Mouse (Mus musculus) mouse embryonic stem cell (cell line): ENCODE results near the gene Dkk3.
"Not testable (repeated sequence)": the region's sequence is repeated elsewhere in the genome, so short reads cannot be mapped to it uniquely, and the experiment has no call there.

Experiments
- in situ Hi-C, 2 experiments: fragments of 300-500 bp; cut with MboI; formaldehyde crosslinking; loops; 1 replicate in 1 of 2; 3 replicates in 1 of 2; pipeline ENCODE4 v1.14.3; 2019 to 2020; ENCODE audit warnings: low sequenced_read_pairs in 2 of 2, low pct_unique_long_range_greater_than_20kb in 1 of 2, mixed read lengths in 1 of 2; ENCODE audit not compliant: unreplicated experiment in 1 of 2

The Dkk3 gene

DNA sequence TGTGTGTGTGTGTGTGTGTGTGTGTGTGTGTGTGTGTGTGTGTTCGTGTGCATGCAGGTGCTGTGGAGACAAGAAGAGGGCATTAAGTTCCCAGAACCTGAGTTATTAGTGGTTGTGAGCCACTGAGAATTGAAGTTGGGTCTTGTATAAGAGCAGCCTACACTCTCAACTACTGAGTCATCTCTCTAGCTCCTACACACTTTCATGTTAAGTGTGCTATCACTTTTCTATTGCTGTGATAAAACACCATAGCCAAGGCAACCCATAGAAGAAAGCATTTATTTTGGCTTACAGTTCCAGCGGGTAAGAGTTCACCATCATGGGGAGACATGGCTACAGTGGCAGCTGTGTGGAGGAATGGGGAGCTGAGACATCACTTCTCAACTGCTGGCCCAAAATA lies 17.8 kb upstream of the Dkk3 start:
- in situ Hi-C loops = loop anchor here in 1 of 2 experiments (5.0 kb wide), 2 partner anchors 64 to 89 kb away; no protein-coding TSS in a partner anchor

DNA sequence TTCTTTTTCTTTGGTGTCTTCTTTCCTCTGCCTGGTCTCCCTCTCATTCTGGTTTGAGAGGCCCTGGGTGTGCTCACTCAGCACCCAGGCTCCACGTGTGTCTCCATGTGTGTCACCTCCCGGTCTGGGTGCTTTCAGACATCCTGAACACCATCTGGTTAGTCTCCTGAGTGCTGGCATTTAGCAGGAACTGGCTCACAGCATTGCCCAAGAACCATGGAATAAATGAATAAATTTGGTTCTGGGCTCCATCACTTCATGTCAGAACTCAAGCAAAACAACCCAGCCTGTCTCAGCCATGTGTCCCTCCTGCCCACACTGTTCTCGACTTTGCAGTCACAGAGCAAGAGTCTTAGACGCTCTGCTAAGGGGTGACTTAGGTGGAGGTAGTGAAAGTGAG lies 13.8 kb upstream of the Dkk3 start:
- in situ Hi-C loops = no loop called here

DNA sequence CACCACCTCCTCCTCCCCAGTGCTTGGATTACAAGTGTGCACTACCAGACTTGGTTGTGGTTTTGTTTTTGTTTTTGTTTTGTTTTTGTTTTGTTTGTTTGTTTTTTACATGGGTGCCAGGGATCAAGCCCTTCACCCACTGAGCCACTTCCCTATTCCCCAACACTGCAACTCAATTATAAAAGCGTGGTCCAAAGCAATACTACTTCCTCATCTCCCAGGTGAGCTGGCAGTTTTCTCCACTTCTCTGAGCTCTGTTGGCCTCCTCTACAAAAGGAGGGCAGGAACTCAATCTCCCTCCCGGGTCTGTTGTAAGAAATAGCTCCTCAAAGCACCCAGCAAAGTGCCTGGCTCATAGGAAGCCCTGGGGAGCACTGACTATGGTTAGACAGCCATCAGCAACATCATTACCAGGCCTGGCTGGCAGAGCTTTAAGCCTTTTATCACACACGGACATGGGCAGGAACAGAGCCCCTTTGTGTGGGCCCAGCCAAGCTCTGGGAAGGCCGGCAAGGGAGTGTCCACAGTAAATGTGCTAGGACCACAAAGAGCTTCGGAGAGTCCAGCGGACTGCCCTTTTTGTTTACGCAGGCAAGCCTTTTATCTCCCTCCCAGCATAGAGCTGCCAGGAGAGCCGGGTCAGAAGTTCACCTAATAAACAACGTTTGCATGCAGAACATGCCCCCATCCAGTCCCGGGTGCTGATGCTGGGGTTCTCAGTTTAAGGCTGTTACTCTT lies 11.3 kb upstream of the Dkk3 start:
- in situ Hi-C loops = no loop called here

DNA sequence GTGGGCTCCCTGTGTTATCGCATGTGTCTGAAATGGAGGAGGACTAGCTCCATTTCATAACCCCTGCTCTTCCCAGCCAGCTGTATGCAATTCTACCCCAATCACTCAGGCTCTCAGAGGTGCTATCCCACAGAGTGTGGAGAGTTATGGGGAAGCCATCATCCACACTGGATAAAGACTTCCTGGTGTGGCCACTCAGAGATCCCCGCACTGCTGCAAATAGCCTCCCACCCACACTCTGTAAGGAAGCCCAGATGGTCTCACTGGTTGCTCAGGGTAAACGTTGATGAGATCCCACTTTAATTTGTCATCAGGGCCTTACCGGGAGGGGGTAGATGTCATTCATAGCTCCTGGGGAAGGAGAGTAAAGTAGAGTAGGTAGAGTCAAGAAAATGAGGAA lies 6.7 kb upstream of the Dkk3 start:
- in situ Hi-C loops = no loop called here

DNA sequence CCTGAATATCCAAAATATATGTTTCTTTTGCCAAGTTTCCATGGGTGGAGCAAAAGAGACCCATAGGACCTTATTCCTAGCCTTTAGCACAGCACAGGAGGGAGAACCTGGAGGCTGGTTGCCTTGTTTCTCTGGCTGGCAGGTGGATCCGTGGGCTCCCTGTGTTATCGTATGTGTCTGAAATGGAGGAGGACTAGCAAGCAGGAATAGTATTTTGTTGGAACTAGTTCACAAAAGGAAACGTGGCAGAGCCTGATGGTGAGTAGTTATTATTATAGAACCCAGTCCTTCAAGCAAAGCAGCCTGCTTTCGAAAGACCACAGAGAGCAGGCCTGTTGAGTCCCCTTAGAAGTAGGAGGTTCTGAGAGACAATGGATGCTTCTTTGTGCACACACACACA lies 6.2 kb upstream of the Dkk3 start:
- in situ Hi-C loops = not testable (repeated sequence)

DNA sequence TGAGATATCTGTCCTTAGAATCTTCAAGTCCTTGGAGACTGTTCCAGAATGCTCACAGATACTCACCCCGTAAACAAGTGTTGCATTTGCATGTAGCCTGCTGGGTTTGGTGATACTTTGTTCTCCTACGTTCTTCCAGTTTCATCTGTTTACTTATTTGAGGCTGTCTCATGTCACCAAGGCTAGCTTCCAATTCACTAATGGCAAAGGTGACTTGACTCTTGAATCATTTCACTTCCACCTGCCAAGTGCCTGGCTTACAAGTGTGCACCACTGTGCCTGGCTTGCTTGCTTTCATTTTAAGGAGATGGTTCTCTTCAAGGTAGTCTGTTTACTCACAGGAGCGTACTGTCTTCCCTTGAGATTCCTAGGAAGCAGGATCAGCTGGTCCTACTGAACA lies 5.6 kb upstream of the Dkk3 start:
- in situ Hi-C loops = no loop called here

DNA sequence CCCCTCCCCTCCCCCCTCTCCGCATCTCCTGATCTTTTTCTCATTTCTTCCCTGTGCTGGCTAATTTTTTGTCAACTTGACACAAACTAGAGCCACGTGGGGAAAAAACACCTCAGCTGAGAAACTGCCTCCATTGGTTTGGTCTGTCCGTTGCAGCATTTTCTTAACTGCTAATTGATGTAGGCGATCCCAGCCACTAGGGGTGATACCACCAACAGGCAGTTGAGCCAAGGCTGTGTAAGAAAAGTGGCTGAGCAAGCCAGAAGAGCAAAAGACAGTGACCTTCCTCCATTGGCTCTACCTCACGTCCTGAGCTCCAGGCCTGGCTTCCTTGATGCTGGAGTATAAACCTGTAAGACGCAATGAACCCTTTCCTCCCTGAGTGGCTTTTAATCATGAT lies 978 bp upstream of the Dkk3 start:
- in situ Hi-C loops = no loop called here

DNA sequence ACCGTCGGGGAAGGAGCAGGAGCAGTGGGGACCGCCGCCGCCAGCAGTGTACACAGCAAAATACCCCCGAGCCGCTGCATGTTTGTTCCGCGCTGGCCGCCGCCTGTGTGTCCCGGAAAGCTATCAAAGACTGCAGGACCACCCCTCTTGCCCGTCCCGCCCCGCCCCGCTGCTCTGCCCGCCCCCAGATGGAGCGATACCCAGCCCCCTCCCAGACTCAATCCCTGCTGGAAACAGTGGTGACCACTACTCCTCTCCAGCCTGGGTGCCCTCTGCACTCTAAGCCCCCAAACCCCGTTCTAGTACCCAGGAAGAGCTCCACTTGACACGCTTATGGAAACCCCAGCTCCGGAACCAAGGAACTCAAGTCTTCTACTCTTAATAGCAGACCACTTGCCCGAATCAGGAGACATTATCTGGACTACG lies 528 bp downstream of the Dkk3 start:
- in situ Hi-C loops = no loop called here

DNA sequence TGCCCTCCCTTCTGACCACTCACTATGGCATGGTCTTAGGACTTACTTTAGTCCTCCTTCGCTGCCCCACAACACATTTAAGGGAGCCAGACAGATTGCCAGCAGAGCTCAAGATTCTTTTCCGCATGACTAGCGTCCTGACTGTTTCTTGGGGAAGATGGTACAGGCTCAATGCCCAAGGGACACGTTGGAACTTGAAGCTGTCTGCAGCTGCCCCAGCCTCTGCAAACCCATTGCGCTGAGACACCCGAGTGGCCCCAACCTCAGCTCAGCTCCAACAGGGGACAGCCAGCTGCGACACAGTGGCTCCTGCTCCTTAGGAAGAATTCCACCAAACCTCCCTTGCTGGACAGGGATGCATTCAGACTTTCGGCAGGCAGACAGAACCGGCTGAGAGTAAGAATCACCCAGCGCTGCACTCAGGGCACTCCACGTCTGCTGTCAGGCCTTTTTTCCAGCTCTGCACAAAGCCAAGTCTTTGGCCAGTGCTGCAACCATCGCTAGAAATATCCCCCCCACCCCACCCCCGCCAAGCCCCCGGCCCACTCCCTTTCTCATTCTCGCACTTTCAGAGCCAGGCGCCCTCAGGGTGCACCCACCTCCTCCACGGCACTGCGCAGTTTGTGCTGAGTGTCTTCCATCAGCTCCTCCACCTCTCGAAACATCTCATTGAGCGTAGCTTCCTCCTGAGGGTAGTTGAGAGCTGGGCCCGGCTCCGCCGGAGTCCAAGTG lies 1.1 kb downstream of the Dkk3 start:
- in situ Hi-C loops = no loop called here

DNA sequence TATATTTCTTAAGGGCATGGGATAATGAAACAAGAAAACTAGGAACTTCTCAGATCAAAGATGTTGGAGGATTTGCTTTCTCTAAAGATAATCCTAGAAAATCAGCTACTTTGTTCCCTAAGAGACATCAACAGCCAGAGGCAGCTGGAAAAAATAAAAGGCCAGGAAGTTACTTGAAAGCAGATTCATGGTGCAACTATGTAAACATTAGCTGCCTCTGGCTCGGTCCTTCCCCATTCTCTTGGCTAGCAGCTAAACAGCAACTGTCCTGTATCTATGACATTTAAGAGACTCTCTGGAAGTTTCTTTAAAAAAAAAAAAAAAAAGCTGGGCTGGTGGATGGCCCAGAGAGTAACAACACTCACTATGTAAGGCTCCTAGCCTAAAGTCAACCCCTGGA lies 3.7 kb downstream of the Dkk3 start:
- in situ Hi-C loops = no loop called here

DNA sequence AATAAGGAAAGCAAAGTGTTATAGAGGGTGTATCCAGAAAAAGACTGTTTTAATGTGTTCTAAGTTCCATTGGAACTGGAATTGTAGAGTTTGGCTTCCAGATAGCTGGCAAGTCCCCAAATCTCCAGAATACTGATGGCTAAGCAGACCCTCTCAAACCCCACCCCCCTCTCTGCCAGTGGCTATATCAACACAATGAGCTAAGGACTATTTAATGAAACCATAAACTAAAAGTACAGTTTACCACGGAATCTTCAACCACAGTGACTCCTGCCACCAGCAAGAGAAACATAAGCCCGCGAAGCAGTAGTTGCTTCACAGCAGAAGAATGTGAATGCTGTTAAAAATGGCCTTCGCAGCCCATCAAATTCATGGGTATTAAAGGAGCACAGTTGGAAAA lies 4.4 kb downstream of the Dkk3 start:
- in situ Hi-C loops = no loop called here

DNA sequence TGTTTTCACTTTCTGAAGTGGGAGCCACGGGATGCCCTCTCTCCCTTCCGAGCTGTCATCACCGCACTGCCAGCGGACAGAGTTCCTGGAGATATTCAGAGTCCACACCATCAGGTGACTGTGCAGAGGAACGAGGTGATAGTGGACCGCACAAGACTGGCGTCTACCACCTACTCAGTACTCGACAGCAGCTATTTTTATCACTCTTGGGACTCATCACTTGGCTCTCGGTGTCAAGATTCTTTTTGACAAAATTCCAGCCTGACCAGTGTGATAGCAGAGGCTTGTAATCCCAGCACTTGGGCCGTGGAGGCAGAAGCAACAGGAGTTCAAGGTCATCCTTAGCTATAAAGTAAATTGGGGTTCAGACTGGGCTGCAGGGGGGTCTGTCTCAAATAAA lies 9.7 kb downstream of the Dkk3 start:
- in situ Hi-C loops = no loop called here

DNA sequence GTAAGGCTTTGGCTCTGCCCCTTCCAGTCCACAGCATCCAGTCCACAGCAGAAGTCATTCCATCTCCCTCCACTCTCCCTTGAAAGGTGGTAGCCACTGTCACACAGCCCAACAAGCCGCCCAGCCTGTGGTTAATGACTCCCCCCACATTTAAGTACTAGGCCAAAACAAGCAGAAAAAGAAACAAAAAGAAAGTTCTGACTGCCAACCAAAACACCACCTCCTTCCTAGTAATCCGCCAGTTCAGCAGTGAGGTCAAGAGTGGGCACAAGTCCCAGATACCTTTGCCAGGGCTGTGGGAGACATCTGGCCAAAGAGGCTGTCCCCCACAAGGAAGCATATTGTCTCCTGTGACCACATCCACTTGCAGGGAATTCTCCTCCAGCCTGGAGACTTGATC lies 10.9 kb downstream of the Dkk3 start:
- in situ Hi-C loops = no loop called here

DNA sequence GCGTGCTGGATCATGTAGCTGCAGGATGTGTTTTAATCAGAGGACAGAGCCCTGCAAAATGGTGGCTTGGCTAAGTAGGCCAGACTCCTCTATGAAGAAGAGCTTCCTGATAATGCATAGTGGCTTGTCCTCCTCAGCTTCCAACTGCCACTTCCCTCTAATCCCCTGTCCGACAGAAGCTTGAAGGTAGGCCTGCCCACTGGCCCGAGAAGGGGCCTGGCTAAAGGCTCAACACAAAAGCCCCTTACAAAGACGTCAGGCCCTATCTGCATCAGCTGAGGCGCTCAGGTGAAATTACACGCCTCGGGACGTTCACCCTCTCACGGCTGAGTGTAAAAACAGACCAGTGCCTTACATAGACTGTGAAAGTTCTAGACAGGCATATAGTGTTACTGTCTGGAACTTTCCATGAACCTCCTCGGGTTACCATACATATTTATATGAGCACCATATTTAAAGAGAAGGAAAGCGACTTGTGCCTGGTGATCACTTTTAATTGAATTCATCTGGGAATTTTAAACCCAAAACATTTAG lies 14.1 kb downstream of the Dkk3 start:
- in situ Hi-C loops = no loop called here

DNA sequence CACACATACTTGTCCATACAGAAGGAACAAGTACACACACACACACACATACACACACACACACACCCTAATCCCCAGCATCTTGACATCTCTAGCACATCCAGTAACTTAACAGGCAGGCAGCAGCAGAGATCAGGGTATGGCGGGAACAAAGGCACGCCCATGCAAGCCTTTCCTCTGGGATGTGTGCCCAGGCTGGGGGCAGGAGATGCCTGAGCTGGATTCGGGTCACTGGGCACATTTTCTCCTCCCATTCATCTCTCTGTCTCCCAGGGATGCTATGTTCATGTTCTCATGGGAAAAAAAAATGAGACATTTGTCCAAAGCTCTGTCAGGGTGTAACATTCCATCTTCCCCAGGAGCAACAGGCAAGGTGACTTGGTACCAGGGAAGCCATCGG lies 14.9 kb downstream of the Dkk3 start:
- in situ Hi-C loops = no loop called here

DNA sequence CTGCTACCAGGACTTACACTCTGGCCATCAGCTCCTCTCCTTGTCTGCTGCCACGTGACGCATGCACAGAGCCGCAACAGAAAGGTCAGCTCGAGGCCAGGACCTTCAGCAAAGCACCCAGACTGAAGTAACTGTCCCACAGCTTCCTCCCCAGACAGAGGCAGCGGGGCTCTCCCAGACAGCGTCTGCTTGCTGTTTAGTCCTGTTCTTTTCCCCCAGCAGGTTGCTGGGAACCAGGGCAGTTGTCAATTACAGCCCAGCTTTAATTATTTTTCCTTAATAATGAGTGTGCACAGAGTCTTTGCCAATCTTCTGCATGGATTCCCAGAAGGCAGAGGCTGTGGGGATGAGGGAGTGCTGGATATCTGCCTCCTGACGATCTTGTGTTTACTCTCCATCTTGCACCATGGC lies 15.8 kb downstream of the Dkk3 start:
- in situ Hi-C loops = no loop called here

DNA sequence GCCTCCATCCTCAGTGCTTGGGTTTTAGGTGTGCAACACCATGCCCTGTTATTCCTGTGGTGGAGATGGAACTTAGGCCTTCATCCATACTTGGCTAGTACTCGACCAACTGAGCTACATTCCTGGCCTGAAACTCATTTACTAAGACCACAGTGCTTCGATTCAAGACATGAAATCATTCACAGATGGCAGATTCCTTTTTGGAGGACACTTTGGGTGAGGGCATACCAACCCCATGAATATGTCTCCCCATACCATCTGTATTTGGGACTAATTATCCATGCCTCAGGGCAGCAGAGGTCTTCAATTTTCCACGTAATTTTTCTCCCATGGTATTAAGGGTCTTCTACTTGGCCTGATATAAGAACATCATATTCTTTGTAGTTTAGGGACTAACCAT lies 16.2 kb downstream of the Dkk3 start:
- in situ Hi-C loops = no loop called here

DNA sequence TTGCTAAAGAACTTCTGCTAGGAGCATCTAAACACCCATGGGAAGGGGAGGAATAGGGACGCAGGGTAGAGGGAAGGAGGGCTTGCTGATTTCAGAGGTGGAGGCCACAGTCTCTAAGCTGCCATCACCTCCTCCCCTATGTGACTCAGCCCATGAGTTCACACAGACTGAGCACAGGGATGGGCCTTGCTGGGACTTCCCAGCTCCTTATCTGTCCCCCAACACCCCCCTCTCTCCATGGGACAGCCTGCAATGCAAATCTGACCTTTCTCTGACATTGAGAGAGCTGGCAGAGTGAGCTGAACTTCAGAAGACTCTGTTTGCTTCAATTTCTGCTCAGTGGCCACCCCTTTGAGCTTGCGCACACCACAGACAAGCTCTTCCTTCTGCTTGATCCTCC lies 18.1 kb downstream of the Dkk3 start:
- in situ Hi-C loops = no loop called here

DNA sequence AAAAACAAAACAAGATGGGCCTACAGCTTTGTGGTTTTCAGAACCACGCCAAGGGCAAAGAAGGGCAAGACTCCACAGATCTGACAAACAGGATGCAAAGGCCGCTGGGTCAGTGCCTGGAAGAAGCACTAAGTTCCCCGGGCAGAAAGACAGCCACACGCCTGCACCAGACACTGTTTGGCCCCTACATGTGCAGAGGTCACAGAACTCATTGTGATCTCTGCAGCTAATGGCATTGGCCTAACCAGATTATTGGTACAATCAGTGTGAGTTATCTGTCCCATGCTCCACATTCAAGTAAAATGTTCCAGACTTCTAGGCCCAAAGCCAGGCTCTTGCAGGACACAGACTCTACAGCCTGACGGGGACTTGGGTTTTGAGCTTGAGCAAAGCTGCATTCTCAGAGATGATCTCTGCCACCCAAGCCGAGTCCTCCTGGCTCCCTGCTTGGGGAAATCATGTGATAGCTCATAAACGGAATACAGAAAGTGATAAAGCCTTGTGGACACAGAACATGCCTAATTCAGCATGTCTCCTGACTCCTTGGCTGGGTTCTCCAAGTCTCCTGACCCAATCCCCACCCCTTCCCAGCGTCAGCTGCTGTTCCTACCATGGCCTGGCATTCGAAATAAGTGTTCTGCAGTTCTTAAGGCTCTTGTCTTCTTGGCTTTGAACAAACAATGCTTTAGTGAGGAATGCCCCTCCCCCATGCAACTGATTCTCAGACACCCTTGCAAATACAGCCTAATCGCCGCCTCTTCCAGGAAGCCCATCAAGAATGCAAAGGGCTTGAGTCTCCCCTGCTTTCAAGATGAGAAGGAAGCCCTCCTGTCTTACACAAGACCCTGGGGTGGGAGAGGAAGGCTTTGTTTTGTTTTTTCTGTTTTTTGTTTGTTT lies 20.1 kb downstream of the Dkk3 start:
- in situ Hi-C loops = no loop called here
